8 mouse cellular contexts compared by ENCODE assay signal in genomic region chrX:77050401-77051381, GRCm38 (mm10).
DNase-seq lines count a peak whose midpoint lies in the region; ATAC-seq lines count a peak whose summit lies in the region.
"Had no signal": no experiment of that assay in that cellular context is flagged by ENCODE, and none has a peak within 500 bp of the region (broad histone marks: within the 10 kb centered on the region; RNA-seq: fewer than 3 reads in every experiment).

No protein-coding gene starts in this region.

- no peaks in the 10 kb centered on the region for H3K36me3 ChIP-seq in midbrain, embryonic 14.5 days (ENCODE audit: control insufficient read depth, insufficient read depth, low read length)
- no peaks in the 10 kb centered on the region for H3K36me3 ChIP-seq in stomach, embryonic 14.5 days (ENCODE audit: control insufficient read depth, insufficient read depth, low read length)
- H3K36me3 ChIP-seq: heart, embryonic 15.5 days had no signal

- DNase-seq in ZHBTc4 (ENCODE audit: low read depth, low spot score) = peak; percentile 46
- DNase-seq in adrenal gland, postnatal 25 days = peak; percentile 11
- peak; percentile 5 to 7 for DNase-seq in frontal cortex, postnatal 14 days (ENCODE audit: low spot score in 2 of 2)
- DNase-seq in kidney, postnatal 14 days = peak; percentile 43
- DNase-seq in midbrain, embryonic 14.5 days = peak; percentile 79
- no peak for DNase-seq in thymus, postnatal 14 days

- H3K4me3 ChIP-seq in midbrain, embryonic 14.5 days (replicated peaks; ENCODE audit: low read depth, low read length) = no peak overlapping the region
- H3K4me3 ChIP-seq in stomach, embryonic 14.5 days (ENCODE audit: low read depth, low read length) = no peak overlapping the region
- H3K4me3 ChIP-seq: heart, embryonic 15.5 days had no signal

- H3K27me3 ChIP-seq in midbrain, embryonic 14.5 days (ENCODE audit: control insufficient read depth, insufficient read depth, low read length) = no peaks in the 10 kb centered on the region
- no peaks in the 10 kb centered on the region for H3K27me3 ChIP-seq in stomach, embryonic 14.5 days (ENCODE audit: control insufficient read depth, insufficient read depth, low read length)
- H3K27me3 ChIP-seq: heart, embryonic 15.5 days had no signal

- H3K4me1 ChIP-seq in midbrain, embryonic 14.5 days (ENCODE audit: control insufficient read depth, insufficient read depth, low read length) = peaks cover 4% of the 10 kb centered on the region; the same call in 1 of the 2 replicates
- no peaks in the 10 kb centered on the region for H3K4me1 ChIP-seq in stomach, embryonic 14.5 days (ENCODE audit: control insufficient read depth, insufficient read depth, low read length)
- H3K4me1 ChIP-seq: heart, embryonic 15.5 days had no signal

- peak; percentile 64; the same call in 1 of the 2 replicates for ATAC-seq in midbrain, embryonic 14.5 days (ENCODE audit: low FRiP score, low TSS enrichment)
- ATAC-seq in stomach, embryonic 14.5 days (ENCODE audit: insufficient number of reproducible peaks, insufficient read depth, low FRiP score, low read depth) = peak; percentile 56; the same call in 1 of the 2 replicates

- 27% methylated on average over 5 of the region's 5 CpGs for whole genome bisulfite sequencing in midbrain, embryonic 14.5 days
- WGBS in stomach, embryonic 14.5 days = 55% methylated on average over 5 of the region's 5 CpGs

- H3K27ac ChIP-seq in midbrain, embryonic 14.5 days (replicated peaks; ENCODE audit: low read depth, low read length) = peak overlapping the region; percentile 38; the same call in 1 of the 2 replicates
- no peak overlapping the region for H3K27ac ChIP-seq in stomach, embryonic 14.5 days (ENCODE audit: low read length)
- H3K27ac ChIP-seq: heart, embryonic 15.5 days had no signal

- no peaks in the 10 kb centered on the region for H3K9me3 ChIP-seq in midbrain, embryonic 14.5 days (ENCODE audit: control insufficient read depth, low read length)
- H3K9me3 ChIP-seq in stomach, embryonic 14.5 days (ENCODE audit: control insufficient read depth, low read depth, low read length) = no peaks in the 10 kb centered on the region
- H3K9me3 ChIP-seq: heart, embryonic 15.5 days had no signal

- no peak overlapping the region for H3K4me2 ChIP-seq in midbrain, embryonic 14.5 days (ENCODE audit: low read length)
- H3K4me2 ChIP-seq in stomach, embryonic 14.5 days (replicated peaks; ENCODE audit: low read depth, low read length) = no peak overlapping the region
- H3K4me2 ChIP-seq: heart, embryonic 15.5 days had no signal

- H3K9ac ChIP-seq in midbrain, embryonic 14.5 days (replicated peaks; ENCODE audit: low read length) = no peak overlapping the region
- no peak overlapping the region for H3K9ac ChIP-seq in stomach, embryonic 14.5 days (replicated peaks; ENCODE audit: low read depth, low read length)
- H3K9ac ChIP-seq: heart, embryonic 15.5 days had no signal
